Mouse (Mus musculus) forebrain, embryonic 14.5 days (tissue): ENCODE results near the gene Ubn2. TPM values are rescaled to one million over a fixed set of nuclear protein-coding genes. Genes with fewer than 3 reads are reported as not detected.
"Not testable (repeated sequence)": the region's sequence is repeated elsewhere in the genome, so short reads cannot be mapped to it uniquely, and the experiment has no call there.

Experiments
- ATAC-seq: fragments of 200-750 bp; cut with Nextera tagmentation; 2 replicates; pipeline ENCODE4 v1.8.0; 2017; ENCODE audit warnings: mild to moderate bottlenecking, moderate library complexity
- DNase-seq: peaks from one replicate; pipeline ENCODE4 v3.0.0-alpha.2; 2015; ENCODE audit warnings: low spot score
- H3K27ac ChIP-seq: fragments of 300-500 bp; sonication (generic); 2 replicates; pipeline ENCODE4 v1.5.1; 2014; ENCODE audit warnings: low read depth, mild to moderate bottlenecking, control low read depth, low read length, moderate library complexity
- H3K27me3 ChIP-seq: fragments of 300-500 bp; sonication (generic); replicated peaks from 2 replicates; pipeline ENCODE4 v1.6.1; 2014; ENCODE audit warnings: low read length, control low read depth, mixed read lengths; ENCODE audit not compliant: control insufficient read depth, insufficient read depth
- H3K36me3 ChIP-seq: fragments of 300-500 bp; sonication (generic); 2 replicates; pipeline ENCODE4 v1.6.1; 2014; ENCODE audit warnings: low read length, control low read depth; ENCODE audit not compliant: control insufficient read depth, insufficient read depth
- H3K4me1 ChIP-seq: fragments of 300-500 bp; sonication (generic); 2 replicates; pipeline ENCODE4 v1.6.1; 2014; ENCODE audit warnings: antibody characterized with exemption, low read length, control low read depth; ENCODE audit not compliant: control insufficient read depth, insufficient read depth
- H3K4me2 ChIP-seq: fragments of 300-500 bp; sonication (generic); 2 replicates; pipeline ENCODE4 v1.6.1; 2014; ENCODE audit warnings: mild to moderate bottlenecking, control low read depth, low read length
- H3K4me3 ChIP-seq: fragments of 300-500 bp; sonication (generic); 2 replicates; pipeline ENCODE4 v1.5.1; 2014; ENCODE audit warnings: low read depth, low read length, control low read depth
- H3K9ac ChIP-seq: fragments of 300-500 bp; sonication (generic); 2 replicates; pipeline ENCODE4 v1.6.1; 2014; ENCODE audit warnings: mild to moderate bottlenecking, low read length, control low read depth, moderate library complexity
- H3K9me3 ChIP-seq: fragments of 300-500 bp; sonication (generic); replicated peaks from 2 replicates; pipeline ENCODE4 v1.6.1; 2016; ENCODE audit warnings: low read length, control low read depth, mixed read lengths; ENCODE audit not compliant: control insufficient read depth
- WGBS: fragments of 180-500 bp; shearing (Covaris S2); extraction: QIAGEN DNeasy Blood & Tissue Kit; methylation state at CpG from one replicate; pipeline ENCODE4 v1.1.7; 2014; 5-methylcytosine and 5-hydroxymethylcytosine counted together
- polyA plus RNA-seq: library from polyadenylated mRNA; unstranded; fragments of >200 nt; fragmentation: Nextera tagmentation; extraction: Ambion mirVana; gene quantifications from 2 replicates; pipeline ENCODE4 v1.2.1, GENCODE M21; 2014

The Ubn2 gene
- 10.7 and 13.9 TPM in 2 replicates for polyA plus RNA-seq

GRCm38 (mm10) chr6:38433261-38434033 lies at the start of gene Ubn2:
Gene Ubn2 (plus strand): TSS chr6:38433950.
- Histone ChIP-seq H3K4me3 (peak within 1 kb of the TSS; percentile 96), H3K27me3 (no peaks in the 10 kb centered on the region), H3K9me3 (no peaks in the 10 kb centered on the region), H3K27ac (peak within 1 kb of the TSS; percentile 98), H3K9ac (peak within 1 kb of the TSS; percentile 96), H3K36me3 (no peaks in the 10 kb centered on the region), H3K4me1 (peaks cover 13% of the 10 kb centered on the region), H3K4me2 (peak within 1 kb of the TSS; percentile 77)
- DNase-seq (peak; percentile 100), ATAC-seq (peak; percentile 98)
- under 1% methylated on average over 64 of the region's 64 CpGs for WGBS

- Histone ChIP-seq H3K4me1 (no peaks in the 10 kb centered on the region), H3K27ac (no peak overlapping the region), H3K9me3 (no peaks in the 10 kb centered on the region), H3K9ac (no peak overlapping the region), H3K4me3 (no peak overlapping the region), H3K27me3 (no peaks in the 10 kb centered on the region), H3K36me3 (peaks cover 42% of the 10 kb centered on the region), H3K4me2 (no peak overlapping the region)
- ATAC-seq (no peak), DNase-seq (peak; percentile 61)
- WGBS = 71% methylated on average over 3 of the region's 3 CpGs
These were observed 44.1 kb upstream of the Ubn2 start for GRCm38 (mm10) chr6:38389671-38390070.

GRCm38 (mm10) chr6:38432457-38432856 lies 1.3 kb upstream of the Ubn2 start:
- H3K27ac ChIP-seq = not testable (repeated sequence)

GRCm38 (mm10) chr6:38434055-38435023 lies 589 bp downstream of the Ubn2 start:
- Histone ChIP-seq H3K4me1 (peaks cover 13% of the 10 kb centered on the region), H3K27ac (peak overlapping the region; percentile 98), H3K4me2 (peak overlapping the region; percentile 63), H3K27me3 (no peaks in the 10 kb centered on the region), H3K4me3 (peak overlapping the region; percentile 96), H3K36me3 (no peaks in the 10 kb centered on the region), H3K9ac (peak overlapping the region; percentile 96), H3K9me3 (no peaks in the 10 kb centered on the region)
- peak; percentile 79 for ATAC-seq
- WGBS = under 1% methylated on average over 54 of the region's 118 CpGs
- DNase-seq = peak; percentile 71

More at GRCm38 (mm10) chr6:38432457-38432856, 1.3 kb upstream of the Ubn2 start:
- H3K36me3 ChIP-seq, H3K27me3 ChIP-seq, DNase-seq, H3K9me3 ChIP-seq, ATAC-seq, H3K9ac ChIP-seq: not testable (repeated sequence)
- 80% methylated on average over 5 of the region's 5 CpGs for WGBS
- H3K4me3 ChIP-seq = peak overlapping the region; percentile 96
- peak overlapping the region; percentile 77 for H3K4me2 ChIP-seq
- peaks cover 12% of the 10 kb centered on the region for H3K4me1 ChIP-seq

GRCm38 (mm10) chr6:38443842-38444241 lies 10.1 kb downstream of the Ubn2 start:
- Histone ChIP-seq H3K4me3 (no peak overlapping the region), H3K4me1 (no peaks in the 10 kb centered on the region), H3K4me2 (no peak overlapping the region), H3K27me3 (no peaks in the 10 kb centered on the region), H3K9ac (no peak overlapping the region), H3K27ac (no peak overlapping the region), H3K36me3 (peaks cover 35% of the 10 kb centered on the region), H3K9me3 (no peaks in the 10 kb centered on the region)
- no peak for DNase-seq
- ATAC-seq = no peak
- 92% methylated on average over 3 of the region's 3 CpGs for WGBS

GRCm38 (mm10) chr6:38448295-38448694 lies 14.5 kb downstream of the Ubn2 start:
- ATAC-seq = no peak
- H3K4me3 ChIP-seq = no peak overlapping the region
- DNase-seq = no peak
- no peaks in the 10 kb centered on the region for H3K27me3 ChIP-seq
- H3K4me1 ChIP-seq = no peaks in the 10 kb centered on the region
- WGBS = 80% methylated on average over 2 of the region's 2 CpGs
- H3K4me2 ChIP-seq = no peak overlapping the region
- peaks cover 49% of the 10 kb centered on the region for H3K36me3 ChIP-seq
- no peaks in the 10 kb centered on the region for H3K9me3 ChIP-seq
- H3K27ac ChIP-seq = no peak overlapping the region
- no peak overlapping the region for H3K9ac ChIP-seq

GRCm38 (mm10) chr6:38453049-38453448 lies 19.3 kb downstream of the Ubn2 start:
- Histone ChIP-seq H3K4me2 (no peak overlapping the region), H3K4me1 (no peaks in the 10 kb centered on the region), H3K4me3 (no peak overlapping the region), H3K27me3 (no peaks in the 10 kb centered on the region), H3K9me3 (no peaks in the 10 kb centered on the region), H3K9ac (no peak overlapping the region), H3K27ac (no peak overlapping the region), H3K36me3 (peaks cover 61% of the 10 kb centered on the region)
- peak; percentile 37 for DNase-seq
- WGBS = 88% methylated on average over 4 of the region's 4 CpGs
- ATAC-seq = no peak

- H3K27ac ChIP-seq, H3K9ac ChIP-seq, H3K27me3 ChIP-seq, H3K4me3 ChIP-seq, DNase-seq, H3K4me2 ChIP-seq, H3K9me3 ChIP-seq, ATAC-seq, H3K4me1 ChIP-seq: not testable (repeated sequence)
- H3K36me3 ChIP-seq = peaks cover 58% of the 10 kb centered on the region
These were observed 22.7 kb downstream of the Ubn2 start for GRCm38 (mm10) chr6:38456425-38456824.
